Mouse (Mus musculus) cerebellum, adult 2 months (tissue): ENCODE measurements around the gene Gm21319. TPM values are rescaled to one million over a fixed set of nuclear protein-coding genes. Genes with fewer than 3 reads are reported as not detected.
"Not testable (repeated sequence)": the region's sequence is repeated elsewhere in the genome, so short reads cannot be mapped to it uniquely, and the experiment has no call there.

Experiments used
- DNase-seq, 2 experiments: peaks; one replicate each; pipeline ENCODE4 v3.0.0; 2021
- H3K27ac ChIP-seq: fragments of 200-500 bp; 2 replicates; pipeline ENCODE4 v1.5.1; 2012; ENCODE audit warnings: low read length, control low read depth, inconsistent platforms; ENCODE audit not compliant: insufficient read depth
- H3K27me3 ChIP-seq: fragments of 200-500 bp; 2 replicates; pipeline ENCODE4 v1.6.1; 2012; ENCODE audit warnings: inconsistent platforms, mild to moderate bottlenecking, low read length, moderate library complexity; ENCODE audit not compliant: control insufficient read depth, insufficient read depth
- H3K4me1 ChIP-seq: fragments of 200-500 bp; 2 replicates; pipeline ENCODE4 v1.6.1; 2011; ENCODE audit warnings: low read length; ENCODE audit not compliant: control insufficient read depth, insufficient read depth
- H3K4me3 ChIP-seq: fragments of 200-500 bp; replicated peaks from 2 replicates; pipeline ENCODE3; 2011; ENCODE audit warnings: mild to moderate bottlenecking, low read depth, low read length, control low read depth; ENCODE audit not compliant: insufficient read depth
- WGBS: fragments of 180-500 bp; shearing (Covaris S2); methylation state at CpG from one replicate; pipeline ENCODE4 v1.1.7; 2018; 5-methylcytosine and 5-hydroxymethylcytosine counted together
- polyA plus RNA-seq: library from polyadenylated mRNA; depleted of rRNA; stranded (reverse); fragments of >200 nt; gene quantifications from 2 replicates; pipeline ENCODE4 v1.2.3, GENCODE M21; 2012; rRNA removed

The Gm21319 gene
- polyA plus RNA-seq: not detected in 2 replicates

DNA sequence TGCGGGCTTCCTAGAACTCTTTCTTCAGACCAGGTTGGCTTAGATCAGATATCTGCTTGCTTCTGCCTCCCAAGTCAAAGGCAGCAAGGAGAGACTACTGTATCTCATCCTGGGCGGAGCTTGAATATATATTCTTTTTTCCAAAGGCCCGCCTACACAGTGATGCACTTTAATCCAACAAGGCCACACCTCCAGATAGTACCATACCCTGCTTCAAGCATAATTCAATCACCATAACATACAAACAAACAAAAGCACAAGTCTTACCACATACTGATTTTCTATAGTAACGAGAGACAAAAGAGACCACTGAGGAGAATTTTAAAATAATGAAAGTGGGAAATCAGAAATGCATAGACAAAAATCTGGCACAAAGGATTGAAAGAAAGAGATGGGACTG lies at the start of gene Gm21319:
TSS of gene Gm21319 (minus strand) at position 101 of the 400 bp plus-strand sequence.
- H3K27ac ChIP-seq, H3K4me1 ChIP-seq, DNase-seq, H3K4me3 ChIP-seq, H3K27me3 ChIP-seq: not testable (repeated sequence)
- WGBS: 80% methylated on average over 4 of the region's 4 CpGs

DNA sequence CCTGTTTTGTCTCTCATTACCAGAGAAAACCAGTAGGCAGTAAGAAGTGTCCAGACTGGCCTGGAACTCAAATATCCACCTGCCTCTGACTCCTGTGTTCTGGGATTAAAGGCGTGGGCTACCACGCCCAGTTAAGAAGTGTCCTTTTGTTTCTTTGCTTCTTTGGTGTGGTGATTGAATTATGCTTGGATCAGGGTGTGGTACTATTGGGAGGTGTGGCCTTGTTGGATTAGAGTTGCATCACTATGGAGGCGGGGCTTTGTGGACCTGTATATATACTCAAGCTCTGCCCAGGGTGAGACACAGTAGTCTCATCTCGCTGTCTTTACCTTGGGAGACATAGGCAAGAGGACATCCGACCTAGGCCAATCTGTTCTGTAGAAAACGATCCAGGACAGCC lies 40.7 kb upstream of the Gm21319 start, which contains the start of gene BB287469:
TSS of gene BB287469 (plus strand) at position 301 of the 400 bp plus-strand sequence.
- not testable (repeated sequence) for H3K4me3 ChIP-seq, H3K4me1 ChIP-seq, H3K27ac ChIP-seq, DNase-seq, H3K27me3 ChIP-seq
- 88% methylated on average over 5 of the region's 6 CpGs for WGBS

DNA sequence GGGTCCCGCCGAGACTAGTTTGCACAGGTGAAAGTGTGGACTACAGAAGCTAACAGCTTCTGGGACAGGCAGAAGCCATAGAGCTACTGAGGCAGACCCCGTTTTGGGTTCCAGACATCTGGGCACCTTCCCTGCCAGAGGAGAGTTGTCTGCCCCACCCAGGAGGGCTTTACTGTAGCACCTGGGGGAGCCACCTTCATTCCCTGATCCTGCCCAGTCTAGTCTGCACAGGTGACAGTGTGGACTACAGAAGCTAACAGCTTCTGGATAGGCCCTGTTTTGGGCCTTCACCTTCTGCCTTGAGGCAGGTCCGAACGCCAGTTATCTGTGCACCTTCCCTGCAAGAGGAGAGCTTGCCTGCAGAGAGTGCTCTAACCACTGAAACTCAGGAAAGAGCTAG lies 22.4 kb upstream of the Gm21319 start:
- H3K27ac ChIP-seq, H3K27me3 ChIP-seq, H3K4me1 ChIP-seq, DNase-seq, H3K4me3 ChIP-seq: not testable (repeated sequence)
- 90% methylated on average over 5 of the region's 5 CpGs for WGBS

DNA sequence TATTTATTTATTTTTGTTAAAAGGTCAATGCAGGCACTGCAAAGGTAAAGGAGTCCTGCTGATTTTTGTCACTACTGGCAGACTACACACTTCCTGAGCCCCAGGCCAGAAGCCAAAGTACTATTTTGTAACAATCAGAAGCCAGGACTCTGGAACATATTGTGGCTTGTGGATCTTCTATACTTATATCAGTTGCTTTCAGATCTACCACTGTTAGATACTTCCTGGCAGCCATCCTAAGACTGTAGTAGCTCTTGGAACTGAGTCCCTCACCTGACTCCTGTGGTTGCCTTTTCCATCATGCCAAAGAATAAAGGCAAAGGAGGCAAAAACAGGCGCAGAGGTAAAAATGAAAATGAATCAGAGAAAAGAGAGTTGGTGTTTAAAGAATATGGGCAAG lies 19.7 kb upstream of the Gm21319 start, which contains the start of gene Gm21936:
TSS of gene Gm21936 (plus strand) at position 301 of the 400 bp plus-strand sequence.
- not testable (repeated sequence) for H3K4me1 ChIP-seq, H3K27ac ChIP-seq
- 83% methylated on average over 1 of the region's 1 CpGs for WGBS

More for the DNA sequence above, 19.7 kb upstream of the Gm21319 start, which contains the start of gene Gm21936:
- not testable (repeated sequence) for H3K4me3 ChIP-seq, DNase-seq, H3K27me3 ChIP-seq

Other genes starting within 250 kb of the Gm21319 start
- not detected in 2 replicates for gene Oog1, start 173.1 kb downstream of the Gm21319 start, polyA plus RNA-seq
- not detected in 2 replicates for gene Gm4027, start 156.9 kb downstream of the Gm21319 start, polyA plus RNA-seq
- gene Gm16381, start 131.1 kb downstream of the Gm21319 start, polyA plus RNA-seq: not detected in 2 replicates
- not detected in 2 replicates for gene Gm21936, start 19.8 kb upstream of the Gm21319 start, polyA plus RNA-seq
- gene BB287469, start 40.8 kb upstream of the Gm21319 start, polyA plus RNA-seq: not detected in 2 replicates
- gene Gm2001, start 66.6 kb upstream of the Gm21319 start, polyA plus RNA-seq: not detected in 2 replicates
- not detected in 2 replicates for gene Gm2016, start 98.3 kb upstream of the Gm21319 start, polyA plus RNA-seq
- gene Gm2022, start 119.6 kb upstream of the Gm21319 start, polyA plus RNA-seq: not detected in 2 replicates
- gene Gm2035, start 144.1 kb upstream of the Gm21319 start, polyA plus RNA-seq: not detected in 2 replicates
- not detected in 2 replicates for gene Gm2042, start 178.3 kb upstream of the Gm21319 start, polyA plus RNA-seq
- gene Gm2075, start 236.1 kb upstream of the Gm21319 start, polyA plus RNA-seq: not detected in 2 replicates
- gene Gm6803, start 243.0 kb upstream of the Gm21319 start, polyA plus RNA-seq: not detected in 2 replicates